Mouse (Mus musculus) frontal cortex, adult 2 months (tissue): ENCODE measurements at regions not wholly inside any gene's neighbourhood (a gene's known extent, or its start where the extent isn't known, plus 50 kb on each side); places are given as distances from the start of the nearest gene placed in this dataset.

Experiments
- DNase-seq, 2 experiments: peaks; one replicate each; pipeline ENCODE4 v3.0.0; 2022; ENCODE audit warnings: low spot score in 1 of 2; ENCODE audit errors: extremely low spot score in 1 of 2

DNA sequence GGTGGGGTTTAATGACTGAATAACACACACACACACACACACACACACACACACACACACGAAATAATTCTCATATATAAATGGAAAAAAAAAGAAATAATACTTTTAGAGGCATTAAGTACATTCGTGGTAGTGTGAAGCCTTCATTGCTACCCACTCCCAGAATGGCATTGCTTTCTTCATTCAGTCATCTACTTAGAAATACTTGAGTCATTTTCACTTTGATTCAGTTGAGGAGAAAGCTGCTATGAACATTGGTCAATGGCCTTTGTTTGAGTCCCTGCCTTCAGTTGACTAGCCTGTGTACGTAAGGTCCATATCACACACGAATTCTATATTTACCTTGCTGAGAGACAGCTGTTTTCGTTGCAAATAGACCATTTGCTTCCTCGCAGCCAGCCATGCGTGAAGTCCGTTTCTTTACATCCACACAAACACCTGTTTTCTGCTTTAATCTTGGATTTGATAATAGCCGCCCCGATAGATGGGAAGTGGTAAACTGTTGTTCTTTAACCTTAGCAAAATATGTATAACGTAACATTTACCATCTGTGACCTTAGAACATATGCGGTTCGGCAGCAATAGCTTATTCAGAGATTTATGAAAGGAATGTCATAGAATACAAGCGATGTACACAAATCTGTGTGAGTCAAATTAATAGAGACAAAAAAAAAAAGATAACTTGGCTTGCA is 72.3 kb upstream of the Cpm start:
- no peak for DNase-seq

- DNase-seq: no peak
Observed at GRCm38 (mm10) chr10:117556027-117556789, 73.1 kb upstream of the Cpm start.

DNA sequence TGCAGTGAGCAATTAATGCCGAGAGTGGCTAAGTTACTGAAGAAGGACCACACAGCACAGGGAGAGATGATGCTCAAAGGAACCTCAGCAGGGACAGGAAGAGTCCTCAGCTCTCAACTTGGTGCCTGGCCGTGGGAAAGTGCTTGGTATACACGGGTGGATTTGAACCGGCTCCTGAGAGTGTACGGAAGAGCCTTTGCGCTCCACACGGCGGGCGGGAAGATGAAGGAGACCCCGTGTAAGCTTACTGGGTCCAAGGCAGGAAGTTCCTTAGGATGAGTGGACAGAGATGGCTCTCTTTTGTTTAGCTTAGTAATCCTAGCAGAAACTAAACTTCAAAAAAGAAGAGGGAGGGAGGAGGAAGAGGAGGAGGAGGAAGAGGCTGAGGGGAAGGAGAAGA is 73.8 kb upstream of the Cpm start:
- no peak for DNase-seq

DNA sequence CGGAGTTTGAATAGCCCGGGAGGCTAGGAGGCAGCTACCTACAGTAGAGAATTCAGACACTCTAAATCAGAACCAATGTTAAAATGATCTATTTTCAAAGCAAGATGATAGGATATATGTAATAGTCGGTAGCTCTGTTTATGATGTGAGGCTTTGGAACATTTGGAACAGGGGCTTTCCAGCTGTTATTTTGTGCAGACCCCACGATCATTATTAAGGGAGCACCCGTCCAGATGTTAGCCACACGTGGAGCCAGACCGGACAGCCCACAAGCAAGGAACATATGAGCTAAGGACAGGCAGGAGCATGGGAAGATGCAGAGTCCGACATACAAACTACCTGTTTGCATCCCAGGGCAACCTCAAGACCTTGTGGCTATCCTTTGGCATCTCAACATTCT is 74.3 kb upstream of the Cpm start:
- DNase-seq: no peak

GRCm38 (mm10) chr10:117554533-117554932 is 74.8 kb upstream of the Cpm start:
- DNase-seq: no peak

GRCm38 (mm10) chr10:117553211-117554186 is 75.8 kb upstream of the Cpm start:
- DNase-seq: no peak

DNA sequence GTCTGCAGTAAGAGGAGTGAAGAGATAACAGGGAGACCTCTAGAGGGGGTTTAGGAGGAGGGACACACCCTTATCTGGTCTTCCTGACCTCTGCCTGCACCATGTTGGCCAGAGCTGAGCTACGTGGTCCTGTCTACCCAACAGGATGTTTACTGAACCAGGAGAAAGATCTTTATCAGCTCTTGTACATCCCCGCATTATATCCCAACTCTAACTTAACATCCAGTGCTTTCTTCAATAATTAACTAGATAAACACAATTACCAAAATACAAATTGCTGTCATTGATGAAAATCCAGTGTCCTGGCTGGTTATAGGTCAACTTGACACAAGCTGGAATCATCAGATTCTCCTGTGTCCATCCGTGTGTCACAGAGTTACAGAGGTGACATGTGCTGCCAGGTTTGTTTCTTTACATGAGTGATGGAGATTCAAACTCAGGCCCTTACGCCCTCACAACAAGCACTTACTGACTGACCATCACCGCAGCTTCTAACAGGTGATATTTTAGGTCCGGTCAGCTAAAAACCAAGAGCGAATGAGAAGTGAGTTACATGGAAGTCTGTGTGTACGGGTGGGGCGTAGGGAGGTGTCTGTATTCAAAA is 77.1 kb upstream of the Cpm start:
- DNase-seq: no peak

DNA sequence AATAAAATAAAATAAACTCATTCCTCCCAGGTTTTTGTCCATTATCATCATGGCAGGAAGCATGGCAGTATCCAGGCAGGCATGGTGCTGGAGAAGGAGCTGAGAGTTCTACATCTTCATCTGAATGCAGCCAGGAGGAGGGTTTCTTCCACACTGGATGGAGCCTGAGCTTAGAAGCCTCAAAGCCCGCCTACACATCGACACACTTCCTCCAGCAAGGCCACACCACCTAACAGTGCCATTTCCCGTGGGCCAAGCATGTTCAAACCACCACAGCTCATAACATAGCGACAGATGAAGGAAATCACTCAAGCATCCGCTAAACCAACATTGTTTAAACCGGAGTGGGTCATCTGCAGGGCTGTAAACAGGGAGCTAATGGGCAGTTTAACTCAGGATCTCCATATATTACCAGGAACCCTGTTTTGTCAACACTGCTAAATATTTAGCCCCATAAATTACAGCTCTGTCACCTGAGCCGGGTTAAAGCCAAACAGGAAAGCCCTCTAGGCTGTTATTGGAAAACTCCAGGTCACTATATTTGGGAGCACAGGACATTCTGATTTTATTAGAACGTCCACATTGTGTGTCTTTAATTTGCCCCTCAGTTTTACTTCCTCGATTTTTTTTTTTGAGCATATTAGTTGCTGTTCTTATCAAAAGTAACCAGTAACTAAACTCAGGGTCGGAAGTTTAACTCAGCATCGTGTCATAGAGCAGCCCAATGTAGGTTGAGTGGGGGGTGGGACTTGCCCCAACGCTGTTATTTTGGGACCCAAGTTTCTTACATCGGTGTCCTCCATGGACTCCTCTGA is 77.9 kb upstream of the Cpm start:
- DNase-seq: no peak

- DNase-seq: no peak
Observed at GRCm38 (mm10) chr10:117549854-117550605, 79.3 kb upstream of the Cpm start.

GRCm38 (mm10) chr10:117549506-117549830 is 79.8 kb upstream of the Cpm start:
- no peak for DNase-seq

DNA sequence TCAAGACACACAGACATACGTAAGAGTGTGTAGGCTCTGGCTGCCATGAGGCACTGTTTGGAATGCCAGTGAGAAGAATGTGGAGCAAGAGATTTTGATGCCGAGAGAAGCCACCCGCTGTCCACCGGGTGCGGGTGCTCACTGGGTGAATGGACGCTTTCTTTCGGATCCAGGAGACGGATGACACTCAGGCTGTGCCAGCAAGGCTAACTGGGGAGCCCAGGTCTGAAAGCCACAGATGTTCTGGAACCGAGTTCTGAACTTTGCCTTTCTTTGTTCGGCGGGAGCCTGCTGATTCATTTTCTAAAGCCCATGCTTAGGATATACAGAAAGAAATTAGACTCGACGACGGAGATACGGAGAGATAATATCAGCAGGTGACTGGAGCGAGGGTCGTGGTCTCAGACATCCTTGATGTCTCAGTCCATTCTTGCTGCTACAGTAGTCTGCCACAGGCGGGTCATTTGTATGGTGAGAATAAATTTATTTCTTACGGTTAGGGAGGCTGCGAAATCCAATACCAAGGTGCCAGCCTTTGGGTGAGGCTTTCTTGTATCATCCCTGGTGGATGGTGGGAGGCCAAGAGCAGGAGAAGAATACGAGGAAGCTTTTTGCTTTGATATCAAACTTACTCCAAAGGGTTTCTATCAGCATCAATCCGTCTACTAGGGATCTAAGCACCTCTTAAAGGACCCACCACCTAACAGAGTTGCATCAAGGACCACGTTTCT is 80.4 kb upstream of the Cpm start:
- no peak for DNase-seq

DNA sequence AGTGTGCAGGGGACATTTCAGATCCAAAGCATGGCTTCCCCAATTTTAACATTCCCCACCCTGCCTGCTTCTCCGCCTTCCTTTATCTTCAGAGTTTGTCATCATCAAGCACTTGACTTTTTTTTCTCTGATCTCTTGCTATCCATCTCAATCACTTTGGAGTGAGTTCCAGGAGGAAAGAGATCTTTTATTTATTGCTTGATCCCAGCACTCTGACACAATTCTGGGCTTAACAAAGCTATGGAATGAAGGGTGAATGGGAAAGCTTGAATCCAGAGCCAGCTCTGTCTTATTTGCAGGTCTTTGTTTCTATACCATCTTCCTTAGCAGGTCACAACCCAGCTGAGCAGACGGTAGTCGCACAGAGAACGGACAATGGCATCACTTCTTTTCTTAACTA is 81.0 kb upstream of the Cpm start:
- no peak for DNase-seq

- no peak for DNase-seq
Observed at GRCm38 (mm10) chr10:117547275-117547674, 82.0 kb upstream of the Cpm start.

GRCm38 (mm10) chr10:117545842-117546631 is 83.3 kb upstream of the Cpm start:
- DNase-seq: no peak

DNA sequence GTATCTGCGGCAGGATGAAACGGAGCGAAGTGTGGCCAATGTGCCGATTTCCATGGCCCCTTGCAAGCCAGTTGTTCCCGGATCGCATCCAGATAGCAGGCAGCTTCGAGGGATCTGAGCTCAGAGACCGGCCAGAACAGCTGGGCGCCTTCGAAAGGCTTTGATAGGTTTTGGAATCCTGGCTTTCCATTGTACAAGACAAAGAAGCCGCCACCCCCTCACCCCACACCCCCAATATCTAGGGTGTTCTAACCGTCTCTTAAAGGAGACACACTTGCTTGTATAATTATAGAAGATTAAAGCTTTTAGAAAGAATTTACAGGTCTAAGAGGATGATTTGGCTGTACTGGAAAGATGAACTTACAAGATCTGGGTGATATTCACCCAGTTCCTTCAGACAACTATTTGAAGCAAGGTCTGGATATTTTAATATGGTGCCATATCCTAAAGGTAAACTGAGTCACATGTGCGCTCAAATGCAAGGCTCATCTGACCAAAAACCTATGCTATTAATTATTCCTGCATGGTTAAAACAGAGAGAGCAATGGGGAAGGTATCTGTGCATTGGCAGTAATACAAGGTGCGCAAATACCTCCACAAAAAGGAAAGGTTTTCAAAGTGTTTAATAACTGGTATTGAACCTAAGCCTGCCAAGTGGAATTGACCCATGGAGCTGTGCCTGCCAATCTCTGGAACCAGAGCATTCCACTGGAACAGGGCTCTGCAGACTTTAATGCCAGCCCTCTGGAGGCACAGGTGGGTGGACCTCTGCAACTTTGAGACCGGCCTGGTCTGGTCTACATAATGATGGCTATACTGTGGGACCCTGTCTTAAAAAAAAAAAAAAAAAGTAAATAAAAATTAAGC is 84.4 kb upstream of the Cpm start:
- no peak for DNase-seq

DNA sequence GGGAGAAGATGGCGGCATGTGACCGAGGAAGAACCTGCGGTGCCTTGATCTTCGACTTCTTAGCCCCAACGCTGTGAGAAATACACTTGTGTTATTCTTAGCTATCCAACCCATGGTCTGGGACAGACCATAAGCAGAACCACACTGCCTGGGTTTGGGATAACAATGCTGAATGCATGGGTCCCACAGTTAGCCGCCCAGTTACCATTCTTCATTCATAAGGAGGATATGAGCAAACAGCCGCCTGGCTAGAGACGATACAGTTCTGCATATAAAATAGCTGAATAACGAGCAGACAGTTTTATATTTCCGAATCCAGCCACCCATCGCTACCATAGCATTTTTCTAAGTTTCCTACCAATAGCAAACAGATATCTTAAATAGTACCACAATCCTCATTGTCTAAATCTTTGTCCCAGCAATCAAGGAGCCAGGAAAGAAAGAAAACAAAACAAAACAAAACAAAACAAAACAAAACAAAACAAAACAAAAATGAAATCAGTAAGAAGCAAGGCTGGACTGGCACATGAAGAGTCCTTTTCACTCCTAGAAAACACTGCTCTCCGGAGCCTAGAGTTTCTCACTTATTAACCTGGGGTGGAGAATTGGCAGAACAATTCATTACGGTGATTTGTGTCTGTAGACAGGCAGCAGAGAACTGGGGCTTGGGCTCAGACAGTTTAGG is 85.2 kb upstream of the Cpm start:
- DNase-seq: no peak

DNA sequence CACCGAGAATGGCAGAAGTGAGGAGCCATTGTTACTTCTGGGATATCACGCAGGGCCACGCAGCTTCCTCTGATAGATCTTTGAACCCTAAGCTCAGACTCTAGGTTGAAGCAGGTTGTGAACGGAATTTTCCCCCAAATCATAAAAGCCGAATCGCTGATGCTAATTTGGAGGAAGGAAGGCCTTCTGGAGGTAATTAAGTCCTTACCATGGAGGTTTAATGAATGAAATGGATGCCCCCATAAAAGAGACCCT is 85.7 kb upstream of the Cpm start:
- no peak for DNase-seq
